Mouse (Mus musculus): Measurements from ENCODE around the gene Osm.

The Osm gene

GRCm38 (mm10) chr11:4238167-4238566 lies 1.9 kb downstream of the Osm start:
- no peak for DNase-seq (ENCODE audit: low read depth, low spot score)

GRCm38 (mm10) chr11:4239691-4240090 lies 3.5 kb downstream of the Osm start:
- DNase-seq (ENCODE audit: low read depth, low spot score), result no peak

GRCm38 (mm10) chr11:4240151-4240550 lies 3.9 kb downstream of the Osm start:
- DNase-seq (ENCODE audit: low read depth, low spot score), result no peak

DNA sequence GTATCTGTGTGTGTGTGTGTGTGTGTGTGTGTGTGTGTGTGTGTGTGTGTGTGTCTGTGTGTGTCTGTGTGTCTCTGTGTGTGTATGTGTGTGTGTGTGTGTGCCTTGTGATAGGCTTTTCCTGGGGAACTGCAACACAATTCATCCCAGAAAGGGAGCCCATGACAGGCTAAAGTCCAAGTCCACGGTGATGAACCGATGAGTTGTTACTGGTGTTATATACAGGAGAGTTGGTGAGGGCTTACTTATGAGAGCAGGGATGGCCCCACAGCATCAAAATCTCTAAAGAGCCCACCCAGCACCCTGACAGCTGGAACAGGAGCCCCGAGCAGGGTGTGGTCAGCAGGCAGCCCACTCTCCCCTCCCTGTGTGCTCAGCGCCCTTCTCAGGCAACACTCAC lies 5.0 kb downstream of the Osm start:
- no peak for DNase-seq (ENCODE audit: low read depth, low spot score)

DNA sequence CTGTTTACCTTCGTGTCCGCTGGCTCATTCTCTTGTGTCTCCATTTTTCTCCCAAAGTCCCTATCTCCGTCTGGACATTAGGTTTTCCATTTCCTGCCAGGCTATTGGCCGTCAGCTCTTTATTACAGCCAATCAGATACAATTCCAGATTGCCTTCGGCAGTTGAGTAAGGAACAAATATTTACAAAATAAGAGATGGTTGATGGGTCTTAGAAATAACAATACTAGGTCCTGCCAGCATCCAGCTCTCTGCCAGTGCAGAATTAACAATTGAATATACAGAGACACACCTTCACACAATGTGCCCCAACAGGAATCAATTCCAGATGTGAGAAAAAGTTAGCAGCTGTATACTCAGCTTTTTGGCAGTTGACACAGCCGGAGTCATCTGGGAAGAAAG lies 9.9 kb downstream of the Osm start:
- DNase-seq (ENCODE audit: low read depth, low spot score), result no peak

- no peak for DNase-seq (ENCODE audit: low read depth, low spot score)
Measured at GRCm38 (mm10) chr11:4246623-4247022, 10.4 kb downstream of the Osm start.

GRCm38 (mm10) chr11:4247201-4247959 lies 11.2 kb downstream of the Osm start:
- no peak for DNase-seq (ENCODE audit: low read depth, low spot score)

DNA sequence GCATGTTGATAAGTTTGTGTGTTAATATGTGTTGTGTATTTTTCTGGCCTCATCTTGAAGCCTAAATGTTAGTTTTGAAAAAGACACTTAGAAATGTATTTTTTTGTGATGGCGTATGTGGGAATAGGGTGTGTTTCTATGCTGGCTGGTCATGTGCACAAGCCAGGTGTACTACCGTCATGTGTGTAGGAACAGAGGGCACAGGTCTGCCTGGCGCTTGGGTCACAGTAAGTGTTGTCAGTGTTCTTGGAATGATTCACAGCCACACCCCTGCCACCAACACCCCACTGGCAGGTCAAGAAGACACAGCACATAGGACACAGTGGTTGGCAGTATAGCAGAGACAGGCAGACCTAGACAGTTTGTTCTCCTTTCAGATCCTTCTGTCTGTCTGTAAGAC lies 12.9 kb downstream of the Osm start:
- DNase-seq (ENCODE audit: low read depth, low spot score), result no peak

GRCm38 (mm10) chr11:4250290-4250689 lies 14.1 kb downstream of the Osm start:
- no peak for DNase-seq (ENCODE audit: low read depth, low spot score)

DNA sequence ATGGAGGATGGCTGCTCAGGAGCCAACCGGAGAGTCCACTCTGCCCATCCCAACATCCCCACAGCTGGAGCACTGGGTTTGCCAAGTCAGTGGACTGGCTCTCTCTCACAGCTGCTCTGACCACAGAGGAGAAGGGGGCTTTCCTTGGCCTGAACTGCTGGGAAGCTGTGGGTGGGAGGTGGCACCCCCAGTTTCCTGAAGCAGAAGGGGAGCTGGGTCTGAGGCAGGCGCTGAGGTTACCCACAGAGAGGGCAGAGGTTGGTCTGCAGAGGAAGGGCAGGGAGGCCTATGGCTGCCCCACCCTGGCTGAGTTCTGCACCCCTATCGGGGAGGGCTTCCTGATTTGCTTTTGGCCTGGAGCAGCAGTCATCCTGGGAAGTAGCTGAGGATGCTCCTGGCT lies 15.2 kb downstream of the Osm start:
- DNase-seq (ENCODE audit: low read depth, low spot score), result no peak

GRCm38 (mm10) chr11:4252886-4253285 lies 16.7 kb downstream of the Osm start:
- DNase-seq (ENCODE audit: low read depth, low spot score), result no peak

DNA sequence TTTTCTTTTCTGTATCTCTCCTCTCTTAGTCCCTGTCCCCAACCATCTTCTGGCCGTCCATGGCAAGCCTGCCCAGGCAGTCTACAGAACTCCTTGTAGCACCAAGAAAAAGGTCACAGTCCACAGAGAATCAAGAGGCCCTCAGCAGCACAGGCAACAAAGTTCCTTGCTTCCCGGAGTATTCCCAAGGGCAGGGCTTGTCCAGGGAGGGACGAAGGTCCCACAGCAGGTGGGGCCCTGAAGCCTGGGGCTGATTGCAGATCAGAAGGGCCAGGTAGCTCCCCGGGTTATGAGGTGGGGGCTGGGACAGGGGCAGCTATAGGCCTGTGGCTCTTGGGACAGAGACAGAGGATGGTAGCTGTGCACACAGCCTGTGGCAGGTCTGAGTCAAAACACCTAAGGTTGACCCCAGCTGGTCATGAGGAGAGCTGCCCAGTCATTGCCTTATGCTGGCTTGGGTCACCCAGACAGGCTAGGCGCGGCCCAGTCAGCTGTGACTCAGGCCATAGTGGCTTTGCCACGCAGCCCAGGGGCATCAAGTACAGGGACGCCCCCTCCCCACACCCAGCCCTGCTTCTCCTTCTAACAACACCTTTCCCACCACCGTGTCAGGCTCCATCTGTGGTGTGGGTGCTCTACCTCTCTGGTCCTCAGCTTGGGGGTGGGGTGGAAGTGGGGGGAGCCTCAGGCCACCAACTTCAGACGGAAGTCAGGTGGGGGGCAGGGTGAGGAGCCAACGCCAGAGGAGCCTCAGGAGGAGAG lies 20.8 kb downstream of the Osm start, which contains the start of gene Lif:
TSS of gene Lif (plus strand) at position 712 of the 762 bp plus-strand sequence.
- no peak for DNase-seq (ENCODE audit: low read depth, low spot score)

GRCm38 (mm10) chr11:4257756-4258155 lies 21.5 kb downstream of the Osm start:
- no peak for DNase-seq (ENCODE audit: low read depth, low spot score)

DNA sequence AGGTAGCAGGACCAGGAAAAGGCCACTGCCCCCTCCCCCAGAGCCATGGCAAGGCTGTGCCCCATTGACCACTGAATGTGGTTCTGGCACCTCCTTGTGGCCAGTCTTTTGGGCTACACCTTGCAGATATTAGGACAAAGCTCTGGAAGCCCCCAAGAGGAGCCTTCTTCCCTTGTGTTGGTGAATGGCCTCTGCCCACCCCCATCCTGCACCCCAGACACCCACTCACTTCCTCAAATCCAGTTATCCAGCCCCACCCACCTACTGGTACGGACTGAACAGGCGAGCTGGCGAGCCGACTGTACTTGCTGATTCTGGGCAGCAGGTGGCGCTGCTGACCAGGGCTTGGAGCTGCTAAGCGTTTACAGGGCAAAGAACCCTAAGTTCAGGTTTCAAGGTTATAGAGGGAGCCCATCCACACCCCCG lies 22.4 kb downstream of the Osm start:
- DNase-seq (ENCODE audit: low read depth, low spot score), result peak; percentile 26

- no peak for DNase-seq (ENCODE audit: low read depth, low spot score)
Measured at GRCm38 (mm10) chr11:4260463-4261187, 24.4 kb downstream of the Osm start.

- no peak for DNase-seq (ENCODE audit: low read depth, low spot score)
Measured at GRCm38 (mm10) chr11:4261188-4261494, 24.9 kb downstream of the Osm start.

GRCm38 (mm10) chr11:4261969-4262368 lies 25.7 kb downstream of the Osm start:
- peak; percentile 18 for DNase-seq (ENCODE audit: low read depth, low spot score)

- no peak for DNase-seq (ENCODE audit: low read depth, low spot score)
Measured at GRCm38 (mm10) chr11:4262847-4263246, 26.6 kb downstream of the Osm start.

GRCm38 (mm10) chr11:4263296-4263695 lies 27.1 kb downstream of the Osm start:
- no peak for DNase-seq (ENCODE audit: low read depth, low spot score)

DNA sequence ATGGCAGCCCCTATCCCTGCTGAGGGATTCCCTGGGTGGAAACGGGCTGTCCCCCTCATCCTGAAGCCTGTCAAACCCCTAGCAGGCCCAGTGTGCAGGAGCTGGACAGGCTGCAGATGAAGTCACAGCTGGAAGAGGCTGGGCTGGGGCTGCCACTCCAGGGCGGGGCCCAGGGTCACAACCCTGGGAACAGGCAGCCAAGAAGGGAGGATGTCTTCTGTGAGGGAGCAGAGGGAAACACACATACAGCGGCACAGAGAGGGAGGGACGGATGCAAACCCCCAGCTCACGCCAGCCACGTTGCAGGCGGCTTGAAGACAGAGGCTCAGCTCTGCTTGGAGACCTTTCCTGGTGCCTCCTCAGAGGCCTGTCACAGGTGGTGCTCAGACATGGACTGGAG lies 27.8 kb downstream of the Osm start:
- DNase-seq (ENCODE audit: low read depth, low spot score), result no peak

DNA sequence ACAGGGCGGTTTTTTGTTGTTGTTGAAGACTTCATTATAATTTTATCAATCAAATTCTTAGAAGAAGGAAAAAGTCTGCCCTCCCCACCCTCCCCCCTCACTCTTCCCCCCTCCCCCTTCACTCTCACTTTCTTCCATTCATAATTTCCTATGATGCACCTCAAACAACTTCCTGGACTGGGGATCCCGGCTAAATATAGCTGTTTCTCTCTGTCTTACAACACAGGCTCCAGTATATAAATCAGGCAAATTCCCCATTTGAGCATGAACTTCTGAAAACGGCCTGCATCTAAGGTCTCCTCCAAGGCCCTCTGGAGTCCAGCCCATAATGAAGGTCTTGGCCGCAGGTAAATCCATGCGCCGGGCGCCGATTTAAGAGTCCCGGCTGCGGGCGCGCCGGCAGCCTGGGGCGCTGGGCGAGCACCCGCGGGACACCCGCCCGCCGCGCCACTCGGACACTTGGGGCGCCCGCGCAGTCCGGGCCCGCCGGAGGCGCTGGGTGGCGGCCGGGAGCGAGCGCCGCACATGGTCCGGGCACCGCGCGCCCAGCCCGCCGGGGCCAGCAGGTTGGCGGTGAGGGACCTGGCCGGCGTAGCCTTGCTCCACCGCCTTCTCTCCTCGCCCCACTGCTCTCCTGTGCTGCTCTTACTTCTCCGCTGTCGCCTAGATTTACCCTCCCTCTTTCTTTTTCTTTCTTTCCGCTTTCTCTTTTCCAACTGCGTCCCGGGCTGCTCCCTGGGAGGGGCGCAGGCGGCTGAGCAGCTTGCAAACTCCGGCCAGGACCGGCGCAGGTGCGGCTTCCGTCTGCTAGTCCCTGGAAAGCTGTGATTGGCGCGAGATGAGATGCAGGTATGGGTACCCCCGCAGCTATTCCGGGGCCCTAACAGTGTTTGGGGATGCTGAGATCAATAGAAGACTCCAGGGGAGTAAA lies 30.3 kb downstream of the Osm start:
- DNase-seq (ENCODE audit: low read depth, low spot score), result no peak

DNA sequence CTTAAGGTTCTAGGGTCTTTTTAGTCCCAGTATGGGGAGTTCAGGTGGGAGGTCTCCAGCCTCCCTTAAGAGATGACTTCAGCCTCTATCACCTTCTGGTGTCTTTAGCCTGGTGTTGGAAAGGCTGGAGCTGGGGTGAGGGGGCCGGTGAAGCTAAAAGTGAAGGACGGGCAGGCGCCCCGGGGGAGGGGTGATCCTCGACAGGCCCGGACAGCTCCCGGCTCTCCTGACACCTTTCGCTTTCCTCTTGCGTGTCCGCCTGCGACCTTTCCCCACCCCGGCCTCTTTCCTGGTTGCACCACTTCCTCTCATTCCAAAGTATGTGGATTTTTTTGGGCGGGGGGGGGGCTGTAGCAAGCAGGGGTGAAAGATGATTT lies 31.0 kb downstream of the Osm start:
- no peak for DNase-seq (ENCODE audit: low read depth, low spot score)

Data from brain, embryonic 18.5 days (tissue).